Mouse (Mus musculus) limb, embryonic 15.5 days (tissue): ENCODE measurements around the gene Parp8. TPM values are rescaled to one million over a fixed set of nuclear protein-coding genes. Genes with fewer than 3 reads are reported as not detected.
A peak's percentile ranks its signal among the peaks of the same experiment; 100 is the strongest.

Experiments used
- ATAC-seq: fragments of 200-750 bp; cut with Nextera tagmentation; 2 replicates; pipeline ENCODE4 v1.8.0; 2017; ENCODE audit warnings: low read depth, moderate TSS enrichment; ENCODE audit not compliant: insufficient number of reproducible peaks, low FRiP score, low TSS enrichment
- H3K27ac ChIP-seq: fragments of 300-500 bp; sonication (generic); 2 replicates; pipeline ENCODE4 v1.5.1; 2015; ENCODE audit warnings: moderate library complexity, mild to moderate bottlenecking, inconsistent platforms
- H3K27me3 ChIP-seq: fragments of 300-500 bp; sonication (generic); 2 replicates; pipeline ENCODE4 v1.6.1; 2015; ENCODE audit warnings: inconsistent platforms
- H3K36me3 ChIP-seq: fragments of 300-500 bp; sonication (generic); 2 replicates; pipeline ENCODE4 v1.6.1; 2015; ENCODE audit warnings: inconsistent platforms
- H3K4me1 ChIP-seq: fragments of 300-500 bp; sonication (generic); 2 replicates; pipeline ENCODE4 v1.6.1; 2015; ENCODE audit warnings: inconsistent platforms
- H3K4me2 ChIP-seq: fragments of 300-500 bp; sonication (generic); 2 replicates; pipeline ENCODE4 v1.6.1; 2015; ENCODE audit warnings: mild to moderate bottlenecking, inconsistent platforms
- H3K4me3 ChIP-seq: fragments of 300-500 bp; sonication (generic); 2 replicates; pipeline ENCODE4 v1.5.1; 2015; ENCODE audit warnings: mild to moderate bottlenecking, inconsistent platforms
- H3K9ac ChIP-seq: fragments of 300-500 bp; sonication (generic); 2 replicates; pipeline ENCODE4 v1.6.1; 2015; ENCODE audit warnings: inconsistent platforms
- H3K9me3 ChIP-seq: fragments of 300-500 bp; sonication (generic); 2 replicates; pipeline ENCODE4 v1.6.1; 2016; ENCODE audit warnings: inconsistent platforms
- WGBS: fragments of 180-500 bp; shearing (Covaris S2); methylation state at CpG from one replicate; pipeline ENCODE4 v1.1.7; 2015; 5-methylcytosine and 5-hydroxymethylcytosine counted together
- polyA plus RNA-seq: library from polyadenylated mRNA; unstranded; fragments of >200 nt; fragmentation: Nextera tagmentation; extraction: Ambion mirVana; gene quantifications from 2 replicates; pipeline ENCODE4 v1.2.1, GENCODE M21; 2015

Parp8 gene
- 15.6 and 17.0 TPM in 2 replicates for polyA plus RNA-seq

DNA sequence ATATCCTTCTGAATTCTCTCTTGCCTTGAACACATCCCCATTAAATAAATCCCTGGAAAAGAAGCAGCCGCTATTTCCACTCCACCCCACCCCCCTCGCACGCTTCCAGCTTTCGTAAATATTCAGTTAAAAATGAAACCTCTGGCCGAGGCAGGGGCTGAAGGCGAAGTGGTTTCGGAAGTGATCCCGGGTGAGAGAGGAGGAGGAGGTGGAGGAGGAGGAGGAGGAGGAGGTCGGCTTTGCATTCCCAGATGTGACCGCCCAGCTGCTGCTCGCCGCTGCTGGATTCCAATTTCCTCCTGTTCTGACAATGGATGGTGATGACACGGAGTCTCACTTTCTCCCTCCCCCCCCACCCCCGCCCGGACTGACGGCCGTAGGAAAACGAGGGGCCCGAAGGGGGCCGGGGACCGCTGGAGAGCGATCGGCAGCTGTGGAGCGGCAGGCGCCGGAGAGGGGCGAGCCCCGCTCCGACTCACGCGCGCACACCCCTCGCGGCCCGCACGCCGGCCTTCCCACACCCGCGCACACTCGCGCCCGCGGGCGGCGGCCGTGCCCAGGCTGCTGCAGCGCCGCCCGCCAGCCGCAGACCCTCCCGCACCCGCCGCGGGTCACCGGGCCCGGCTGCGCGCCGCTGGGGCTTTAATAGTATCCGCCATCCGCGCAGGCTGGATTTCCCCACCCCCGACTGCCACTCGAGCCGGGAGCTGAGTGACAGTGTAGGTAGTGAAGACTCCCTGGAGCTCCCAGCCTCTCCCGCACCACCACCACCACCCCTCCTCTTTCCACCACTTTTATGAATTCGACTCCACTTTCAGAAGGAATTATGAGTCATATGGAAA, at the start of gene Parp8:
TSS of gene Parp8 (minus strand) at position 312 of the 842 bp plus-strand sequence.
- Histone ChIP-seq H3K27ac (peak within 1 kb of the TSS; percentile 94), H3K27me3 (no peaks in the 10 kb centered on the region), H3K4me1 (peaks cover 28% of the 10 kb centered on the region), H3K4me3 (peak within 1 kb of the TSS; percentile 70), H3K9ac (peak within 1 kb of the TSS; percentile 92), H3K4me2 (peak within 1 kb of the TSS; percentile 81), H3K9me3 (no peaks in the 10 kb centered on the region), H3K36me3 (no peaks in the 10 kb centered on the region)
- under 1% methylated on average over 48 of the region's 67 CpGs for WGBS
- peak; percentile 73; the same call in 1 of the 2 replicates for ATAC-seq

GRCm38 (mm10) chr13:117062628-117063315, 37.4 kb upstream of the Parp8 start:
- Histone ChIP-seq H3K9ac (no peak overlapping the region), H3K4me3 (no peak overlapping the region), H3K36me3 (no peaks in the 10 kb centered on the region), H3K27me3 (no peaks in the 10 kb centered on the region), H3K27ac (peak overlapping the region; percentile 44; the same call in 1 of the 2 replicates), H3K9me3 (no peaks in the 10 kb centered on the region), H3K4me1 (no peaks in the 10 kb centered on the region; the same call in 1 of the 2 replicates), H3K4me2 (peak overlapping the region; percentile 17)
- 28% methylated on average over 17 of the region's 17 CpGs for WGBS
- no peak for ATAC-seq

GRCm38 (mm10) chr13:117056466-117056865, 31.1 kb upstream of the Parp8 start:
- WGBS, result 42% methylated on average over 2 of the region's 2 CpGs
- H3K9me3 ChIP-seq, result no peaks in the 10 kb centered on the region
- H3K36me3 ChIP-seq, result no peaks in the 10 kb centered on the region
- no peak overlapping the region for H3K4me3 ChIP-seq
- H3K9ac ChIP-seq, result no peak overlapping the region
- no peak for ATAC-seq
- H3K27ac ChIP-seq, result no peak overlapping the region
- H3K4me2 ChIP-seq, result no peak overlapping the region
- H3K27me3 ChIP-seq, result no peaks in the 10 kb centered on the region
- H3K4me1 ChIP-seq, result no peaks in the 10 kb centered on the region

- Histone ChIP-seq H3K27ac (no peak overlapping the region), H3K4me1 (no peaks in the 10 kb centered on the region), H3K27me3 (no peaks in the 10 kb centered on the region), H3K9me3 (no peaks in the 10 kb centered on the region), H3K9ac (no peak overlapping the region), H3K36me3 (no peaks in the 10 kb centered on the region), H3K4me3 (no peak overlapping the region), H3K4me2 (no peak overlapping the region)
- 84% methylated on average over 5 of the region's 7 CpGs for WGBS
- ATAC-seq, result no peak
Measured at GRCm38 (mm10) chr13:117054811-117055496, 29.6 kb upstream of the Parp8 start.

DNA sequence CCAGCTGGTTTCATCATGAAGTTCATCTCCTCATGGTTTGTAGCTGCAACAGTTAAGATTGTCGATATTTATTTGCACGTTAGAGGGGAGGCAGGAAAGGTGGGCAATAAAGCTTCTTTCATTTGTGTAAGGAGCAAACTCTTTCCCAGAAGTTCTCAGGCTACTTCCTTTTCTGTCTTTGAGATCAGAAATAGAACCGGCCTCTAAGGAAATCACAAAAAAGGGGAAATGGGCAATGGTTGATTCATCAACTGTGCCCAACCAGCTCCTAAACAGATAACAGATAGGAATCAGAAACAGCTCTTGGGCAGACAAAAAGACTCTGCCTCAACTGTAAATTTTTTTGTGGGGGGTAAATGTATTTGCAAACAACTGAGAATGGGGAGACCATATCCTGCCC, 27.4 kb upstream of the Parp8 start:
- no peak overlapping the region for H3K4me2 ChIP-seq
- WGBS, result 68% methylated on average over 3 of the region's 3 CpGs

GRCm38 (mm10) chr13:117048541-117048971, 23.2 kb upstream of the Parp8 start:
- H3K9me3 ChIP-seq, result no peaks in the 10 kb centered on the region
- H3K4me2 ChIP-seq, result no peak overlapping the region
- no peak overlapping the region for H3K27ac ChIP-seq
- WGBS, result 48% methylated on average over 5 of the region's 5 CpGs
- H3K4me3 ChIP-seq, result no peak overlapping the region
- ATAC-seq, result no peak
- no peaks in the 10 kb centered on the region for H3K36me3 ChIP-seq
- no peaks in the 10 kb centered on the region for H3K27me3 ChIP-seq
- no peaks in the 10 kb centered on the region for H3K4me1 ChIP-seq
- H3K9ac ChIP-seq, result no peak overlapping the region

More for the DNA sequence above, 27.4 kb upstream of the Parp8 start:
- no peaks in the 10 kb centered on the region for H3K36me3 ChIP-seq
- no peak overlapping the region for H3K27ac ChIP-seq
- H3K9ac ChIP-seq, result no peak overlapping the region
- H3K9me3 ChIP-seq, result no peaks in the 10 kb centered on the region
- ATAC-seq, result no peak
- H3K4me3 ChIP-seq, result no peak overlapping the region
- no peaks in the 10 kb centered on the region for H3K4me1 ChIP-seq
- H3K27me3 ChIP-seq, result no peaks in the 10 kb centered on the region

DNA sequence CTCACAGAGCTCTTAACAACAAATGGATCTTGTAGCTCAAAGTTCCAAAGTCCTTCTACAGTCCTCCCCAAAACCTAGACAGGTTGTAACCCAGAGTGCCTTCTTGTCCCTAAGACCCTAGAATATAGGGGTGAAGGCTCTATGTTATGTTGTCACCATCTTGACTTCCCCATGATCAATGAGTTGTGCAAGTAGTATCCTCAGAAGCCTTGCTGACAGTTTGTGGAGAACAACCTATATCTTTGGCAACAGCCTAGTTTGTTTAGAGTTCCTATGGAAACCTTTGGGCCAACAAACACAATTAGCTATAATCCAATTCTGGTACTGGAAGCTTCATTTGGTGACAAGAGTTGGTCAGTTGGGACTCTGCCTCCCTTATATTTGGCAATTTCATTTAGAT, 18.2 kb upstream of the Parp8 start:
- Histone ChIP-seq H3K9ac (no peak overlapping the region), H3K4me3 (no peak overlapping the region)
- ATAC-seq, result no peak

GRCm38 (mm10) chr13:117041021-117041420, 15.7 kb upstream of the Parp8 start:
- Histone ChIP-seq H3K36me3 (no peaks in the 10 kb centered on the region), H3K4me1 (no peaks in the 10 kb centered on the region), H3K27ac (no peak overlapping the region), H3K9me3 (no peaks in the 10 kb centered on the region), H3K27me3 (no peaks in the 10 kb centered on the region), H3K4me3 (no peak overlapping the region), H3K9ac (no peak overlapping the region), H3K4me2 (no peak overlapping the region)
- ATAC-seq, result no peak

More for the DNA sequence above, 18.2 kb upstream of the Parp8 start:
- H3K9me3 ChIP-seq, result no peaks in the 10 kb centered on the region
- no peak overlapping the region for H3K4me2 ChIP-seq
- H3K27ac ChIP-seq, result no peak overlapping the region
- H3K36me3 ChIP-seq, result no peaks in the 10 kb centered on the region
- no peaks in the 10 kb centered on the region for H3K27me3 ChIP-seq
- no peaks in the 10 kb centered on the region for H3K4me1 ChIP-seq

- 90% methylated on average over 5 of the region's 5 CpGs for WGBS
- H3K9me3 ChIP-seq, result no peaks in the 10 kb centered on the region
- ATAC-seq, result no peak
- no peaks in the 10 kb centered on the region for H3K27me3 ChIP-seq
- no peak overlapping the region for H3K9ac ChIP-seq
- H3K4me3 ChIP-seq, result no peak overlapping the region
- 0 out of 2 replicates have a peak, but pooled peaks cover 2% of the 10 kb centered on the region for H3K4me1 ChIP-seq
- H3K27ac ChIP-seq, result no peak overlapping the region
- H3K36me3 ChIP-seq, result no peaks in the 10 kb centered on the region
- no peak overlapping the region for H3K4me2 ChIP-seq
Measured at GRCm38 (mm10) chr13:117036277-117036676, 10.9 kb upstream of the Parp8 start.

GRCm38 (mm10) chr13:117035121-117035520, 9.8 kb upstream of the Parp8 start:
- Histone ChIP-seq H3K4me1 (0 out of 2 replicates have a peak, but pooled peaks cover 5% of the 10 kb centered on the region), H3K9me3 (no peaks in the 10 kb centered on the region), H3K4me3 (no peak overlapping the region), H3K9ac (no peak overlapping the region), H3K36me3 (no peaks in the 10 kb centered on the region), H3K27me3 (no peaks in the 10 kb centered on the region), H3K4me2 (no peak overlapping the region), H3K27ac (no peak overlapping the region)
- no peak for ATAC-seq
- 51% methylated on average over 2 of the region's 2 CpGs for WGBS

DNA sequence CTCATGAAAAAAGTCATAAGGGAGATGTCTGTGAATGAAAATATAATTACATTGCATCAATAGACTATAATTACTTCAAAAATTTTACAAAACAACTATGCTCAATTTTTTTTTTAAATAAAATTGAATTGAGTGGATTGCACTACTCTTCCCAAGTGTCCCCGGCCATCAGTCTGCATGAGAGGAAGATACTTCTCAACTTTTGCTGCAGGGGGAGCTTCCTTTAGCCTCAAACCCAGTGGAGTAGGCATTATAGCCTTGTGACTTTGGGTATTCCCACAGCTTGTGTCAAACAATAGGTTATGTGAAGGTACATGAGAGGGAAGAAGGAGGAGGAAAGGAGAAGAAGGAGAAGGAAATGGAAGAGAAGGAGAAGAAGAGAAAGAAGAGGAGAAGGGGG, 9.3 kb upstream of the Parp8 start:
- H3K4me2 ChIP-seq, result no peak overlapping the region
- ATAC-seq, result no peak

More for the DNA sequence above, 9.3 kb upstream of the Parp8 start:
- 74% methylated on average over 1 of the region's 1 CpGs for WGBS
- Histone ChIP-seq H3K4me1 (0 out of 2 replicates have a peak, but pooled peaks cover 5% of the 10 kb centered on the region), H3K9ac (no peak overlapping the region), H3K27ac (no peak overlapping the region), H3K36me3 (no peaks in the 10 kb centered on the region), H3K4me3 (no peak overlapping the region), H3K27me3 (no peaks in the 10 kb centered on the region), H3K9me3 (no peaks in the 10 kb centered on the region)
